Comparison of ENCODE assay signal across 9 mouse cellular contexts in genomic region chr7:27732508-27732907, GRCm38 (mm10). TPM values are rescaled to one million over a fixed set of nuclear protein-coding genes. Genes with fewer than 3 reads are reported as not detected.
DNase-seq lines count a peak whose midpoint lies in the region; ATAC-seq and TF ChIP-seq lines count a peak whose summit lies in the region.
"Had no signal": no experiment of that assay in that cellular context is flagged by ENCODE, and none has a peak within 500 bp of the region (broad histone marks: within the 10 kb centered on the region; RNA-seq: fewer than 3 reads in every experiment).

No protein-coding gene starts in this region.

- TF ChIP-seq CTCF in bone marrow macrophage, adult 2 months (IDR thresholded peaks at IDR 0.05; ENCODE audit: low read depth, low read length) = no peak

- TF ChIP-seq POLR2A in bone marrow macrophage, adult 2 months (IDR thresholded peaks at IDR 0.05; ENCODE audit: borderline replicate concordance, low read depth, low read length) = no peak

- H3K4me3 ChIP-seq in heart, embryonic 12.5 days = peak overlapping the region; percentile 75
- H3K4me3 ChIP-seq in bone marrow macrophage, adult 2 months (ENCODE audit: insufficient read depth, low read length) = 0 out of 2 replicates have a peak overlapping the region, but pooled peaks have one; percentile 87
- peak overlapping the region; percentile 64 for H3K4me3 ChIP-seq in hindbrain, embryonic 14.5 days (replicated peaks; ENCODE audit: low read length)
- H3K4me3 ChIP-seq in midbrain, embryonic 13.5 days (replicated peaks) = peak overlapping the region; percentile 78

- peak overlapping the region; percentile 74 for H3K4me2 ChIP-seq in heart, embryonic 12.5 days
- H3K4me2 ChIP-seq in hindbrain, embryonic 14.5 days (replicated peaks) = peak overlapping the region; percentile 91
- peak overlapping the region; percentile 56 for H3K4me2 ChIP-seq in midbrain, embryonic 13.5 days (replicated peaks)

- 87% methylated on average over 6 of the region's 6 CpGs for WGBS in heart, embryonic 12.5 days
- 50% methylated on average over 6 of the region's 6 CpGs for WGBS in hindbrain, embryonic 14.5 days
- 53% methylated on average over 6 of the region's 6 CpGs for WGBS in midbrain, embryonic 13.5 days

- H3K9me3 ChIP-seq in heart, embryonic 12.5 days (replicated peaks) = no peaks in the 10 kb centered on the region
- no peaks in the 10 kb centered on the region for H3K9me3 ChIP-seq in hindbrain, embryonic 14.5 days (ENCODE audit: control insufficient read depth, low read length)
- no peaks in the 10 kb centered on the region for H3K9me3 ChIP-seq in midbrain, embryonic 13.5 days

- H3K36me3 ChIP-seq in heart, embryonic 12.5 days = 0 out of 2 replicates have a peak, but pooled peaks cover 2% of the 10 kb centered on the region
- H3K36me3 ChIP-seq in hindbrain, embryonic 14.5 days (replicated peaks; ENCODE audit: control insufficient read depth, insufficient read depth) = 0 out of 2 replicates have a peak, but pooled peaks cover under 1% of the 10 kb centered on the region
- H3K36me3 ChIP-seq in midbrain, embryonic 13.5 days = 0 out of 2 replicates have a peak, but pooled peaks cover under 1% of the 10 kb centered on the region

- no peak for ATAC-seq in heart, embryonic 12.5 days (ENCODE audit: insufficient number of reproducible peaks, low FRiP score)
- ATAC-seq in hindbrain, embryonic 14.5 days (ENCODE audit: low FRiP score) = no peak
- ATAC-seq in midbrain, embryonic 13.5 days = no peak

- no peak overlapping the region for H3K27ac ChIP-seq in heart, embryonic 12.5 days (ENCODE audit: poor library complexity, severe bottlenecking)
- H3K27ac ChIP-seq in bone marrow macrophage, adult 2 months (ENCODE audit: insufficient read depth, low read depth, low read length) = no peak overlapping the region
- peak overlapping the region; percentile 99 for H3K27ac ChIP-seq in hindbrain, embryonic 14.5 days
- H3K27ac ChIP-seq in midbrain, embryonic 13.5 days = peak overlapping the region; percentile 99

- H3K27me3 ChIP-seq in heart, embryonic 12.5 days (replicated peaks) = no peaks in the 10 kb centered on the region; the same call in 1 of the 2 replicates
- no peaks in the 10 kb centered on the region for H3K27me3 ChIP-seq in hindbrain, embryonic 14.5 days (ENCODE audit: control insufficient read depth, insufficient read depth, low read length)
- H3K27me3 ChIP-seq in midbrain, embryonic 13.5 days = no peaks in the 10 kb centered on the region

- H3K4me1 ChIP-seq in heart, embryonic 12.5 days (replicated peaks) = peaks cover 7% of the 10 kb centered on the region
- H3K4me1 ChIP-seq in bone marrow macrophage, adult 2 months (ENCODE audit: control insufficient read depth, insufficient read depth, low read length) = peaks cover 15% of the 10 kb centered on the region
- peaks cover 32% of the 10 kb centered on the region for H3K4me1 ChIP-seq in hindbrain, embryonic 14.5 days (replicated peaks; ENCODE audit: control insufficient read depth, insufficient read depth, low read length)
- peaks cover 36% of the 10 kb centered on the region for H3K4me1 ChIP-seq in midbrain, embryonic 13.5 days (replicated peaks)

- H3K9ac ChIP-seq in heart, embryonic 12.5 days = peak overlapping the region; percentile 73; the same call in 1 of the 2 replicates
- peak overlapping the region; percentile 89 for H3K9ac ChIP-seq in hindbrain, embryonic 14.5 days
- H3K9ac ChIP-seq in midbrain, embryonic 13.5 days (replicated peaks) = peak overlapping the region; percentile 93

- intact Hi-C loops in heart, postnatal 14 days (cut with DNase I) = no loop called here

- no peak for DNase-seq in heart, postnatal 14 days
- DNase-seq in hindbrain, embryonic 14.5 days (ENCODE audit: low spot score) = no peak
- no peak for DNase-seq in adipocyte (ENCODE audit: low spot score)
- no peak for DNase-seq in adrenal gland, postnatal 36 days
- DNase-seq in adrenal gland, adult 2 months = no peak
- DNase-seq: heart, adult 18-20 months had no signal

RNA-seq across cellular contexts. Expression of gene Zfp60, which starts 1.3 kb away (rescaled TPM):
- polyA plus RNA-seq in heart, embryonic 12.5 days (2016; fragmentation: Nextera tagmentation; extraction: Ambion mirVana) = 20.2 TPM in 2 replicates
- total RNA-seq in heart, postnatal 14 days (2021) = 10 to 100 TPM in 1 of 2 experiments, 1 to 10 TPM in 1; 9.0 to 10.6 TPM
- polyA plus RNA-seq in bone marrow macrophage, adult 2 months (2012; ENCODE audit: insufficient read depth, insufficient read length, missing spikeins) = 8.3 and 8.9 TPM in 2 replicates
- polyA plus RNA-seq in hindbrain, embryonic 14.5 days (2014; fragmentation: Nextera tagmentation; extraction: Ambion mirVana) = 92.5 and 99.3 TPM in 2 replicates
- 142 and 143 TPM in 2 replicates for polyA plus RNA-seq in midbrain, embryonic 13.5 days (2015; fragmentation: Nextera tagmentation; extraction: Ambion mirVana)
- total RNA-seq in adrenal gland, postnatal 36 days (2021) = 10 to 100 TPM; 13.2 to 14.5 TPM
- 10 to 100 TPM; 12.7 to 14.1 TPM for total RNA-seq in adrenal gland, adult 2 months (2021)
- polyA plus RNA-seq in adrenal gland, adult 2 months (2012; rRNA removed) = 0.40 and 0.85 TPM in 2 replicates

RNA-seq across cellular contexts. Expression of gene Zfp607b, which starts 43.4 kb away (rescaled TPM):
- polyA plus RNA-seq in heart, embryonic 12.5 days (2016; fragmentation: Nextera tagmentation; extraction: Ambion mirVana) = 1.7 and 2.8 TPM in 2 replicates
- total RNA-seq in heart, postnatal 14 days (2021) = 1 to 10 TPM in 1 of 2 experiments, under 1 TPM in 1; 0.84 to 1.3 TPM
- 4.8 and 5.6 TPM in 2 replicates for polyA plus RNA-seq in bone marrow macrophage, adult 2 months (2012; ENCODE audit: insufficient read depth, insufficient read length, missing spikeins)
- 11.8 and 12.5 TPM in 2 replicates for polyA plus RNA-seq in hindbrain, embryonic 14.5 days (2014; fragmentation: Nextera tagmentation; extraction: Ambion mirVana)
- polyA plus RNA-seq in midbrain, embryonic 13.5 days (2015; fragmentation: Nextera tagmentation; extraction: Ambion mirVana) = 12.8 and 13.2 TPM in 2 replicates
- total RNA-seq in adrenal gland, postnatal 36 days (2021) = 1 to 10 TPM; 1.2 to 2.3 TPM
- total RNA-seq in adrenal gland, adult 2 months (2021) = 1 to 10 TPM in 1 of 2 experiments, under 1 TPM in 1; 0.81 to 1.7 TPM
- polyA plus RNA-seq in adrenal gland, adult 2 months (2012; rRNA removed) = 0.10 and 0.31 TPM in 2 replicates

RNA-seq across cellular contexts. Expression of gene Map3k10, which starts 58.1 kb away (rescaled TPM):
- 8.8 and 9.8 TPM in 2 replicates for polyA plus RNA-seq in heart, embryonic 12.5 days (2016; fragmentation: Nextera tagmentation; extraction: Ambion mirVana)
- 10 to 100 TPM; 17.0 to 22.4 TPM for total RNA-seq in heart, postnatal 14 days (2021)
- 12.2 and 12.6 TPM in 2 replicates for polyA plus RNA-seq in bone marrow macrophage, adult 2 months (2012; ENCODE audit: insufficient read depth, insufficient read length, missing spikeins)
- polyA plus RNA-seq in hindbrain, embryonic 14.5 days (2014; fragmentation: Nextera tagmentation; extraction: Ambion mirVana) = 23.5 and 27.2 TPM in 2 replicates
- 11.0 and 12.7 TPM in 2 replicates for polyA plus RNA-seq in midbrain, embryonic 13.5 days (2015; fragmentation: Nextera tagmentation; extraction: Ambion mirVana)
- 10 to 100 TPM; 29.6 to 32.0 TPM for total RNA-seq in adrenal gland, postnatal 36 days (2021)
- total RNA-seq in adrenal gland, adult 2 months (2021) = 10 to 100 TPM; 21.9 to 35.1 TPM
- 65.4 and 93.7 TPM in 2 replicates for polyA plus RNA-seq in adrenal gland, adult 2 months (2012; rRNA removed)

Comparison
In these comparisons a context has a peak if more than half of its experiments do, and no peak if none do; other contexts are left out.
1. H3K27ac ChIP-seq: peak in hindbrain, embryonic 14.5 days (single experiment) and midbrain, embryonic 13.5 days (single experiment); none in heart, embryonic 12.5 days (single experiment) and bone marrow macrophage, adult 2 months (single experiment).
2. Peak in every context shown above with its lines, with median percentiles within 50 percentile points of each other: H3K4me2 ChIP-seq, H3K4me3 ChIP-seq and H3K9ac ChIP-seq.